In genomic region chr4:148968859-148969258, GRCm38 (mm10) we compare ENCODE assay signal across 14 mouse cellular contexts.
"Had no signal": no experiment of that assay in that cellular context is flagged by ENCODE, and none has a peak within 500 bp of the region (broad histone marks: within the 10 kb centered on the region; RNA-seq: fewer than 3 reads in every experiment).

No protein-coding gene starts in this region.

- H3K4me3 ChIP-seq: limb, embryonic 15.5 days; liver, embryonic 13.5 days; midbrain, embryonic 10.5 days; myocyte; neural tube, embryonic 13.5 days had no signal

- H3K9me3 ChIP-seq: limb, embryonic 15.5 days; liver, embryonic 13.5 days; midbrain, embryonic 10.5 days; neural tube, embryonic 13.5 days had no signal

- H3K4me2 ChIP-seq: limb, embryonic 15.5 days; liver, embryonic 13.5 days; neural tube, embryonic 13.5 days had no signal

- ATAC-seq: liver, postnatal 0 days had no signal

- H3K36me3 ChIP-seq: neural tube, embryonic 13.5 days had no signal

- H3K27me3 ChIP-seq: liver, embryonic 13.5 days; neural tube, embryonic 13.5 days had no signal

- DNase-seq: kidney, postnatal 36 days; layer of hippocampus, adult 9-11 months; layer of hippocampus, postnatal 36 days; liver, embryonic 13.5 days; liver, postnatal 0 days; midbrain, embryonic 14.5 days; right cerebral cortex, postnatal 14 days; thymus, adult 18-20 months; thymus, postnatal 14 days had no signal

- H3K27ac ChIP-seq: kidney, postnatal 0 days; limb, embryonic 15.5 days; liver, embryonic 13.5 days had no signal

- H3K9ac ChIP-seq: limb, embryonic 15.5 days; liver, embryonic 13.5 days; liver, postnatal 0 days had no signal
